Mouse (Mus musculus) brain, adult 2 months (tissue): ENCODE measurements at regions not wholly inside any gene's neighbourhood (a gene's known extent, or its start where the extent isn't known, plus 50 kb on each side); places are given as distances from the start of the nearest gene placed in this dataset.
A peak's percentile ranks its signal among the peaks of the same experiment; 100 is the strongest.

ENCODE experiments used
- DNase-seq: peaks from one replicate; pipeline ENCODE4 v3.0.0; 2011; ENCODE audit warnings: low read depth, low spot score

DNA sequence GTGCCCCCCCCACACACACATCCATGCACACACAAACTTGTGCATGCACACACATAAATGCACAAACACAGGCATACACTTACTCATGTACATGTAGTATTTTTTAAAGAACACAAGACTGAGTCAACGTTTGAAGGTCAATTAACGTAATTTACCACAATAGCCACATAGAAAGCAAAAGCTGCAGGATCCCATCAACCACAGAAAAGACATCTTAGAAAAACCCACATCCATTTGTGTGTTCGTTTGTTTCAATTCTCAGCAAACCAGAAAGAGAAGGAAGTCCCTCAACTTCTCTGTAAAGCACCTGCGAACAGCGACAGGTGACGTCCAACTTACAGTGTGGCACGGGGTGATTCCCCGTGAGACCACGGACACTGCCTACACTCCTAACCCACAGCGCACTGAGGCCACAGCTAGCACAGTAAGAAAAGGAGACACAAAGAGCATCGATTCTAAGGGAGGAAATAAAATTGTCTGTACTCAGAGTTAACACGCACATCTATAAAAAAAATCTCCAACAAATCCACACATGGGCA lies 53.8 kb downstream of the Dio3 start:
- DNase-seq: no peak

DNA sequence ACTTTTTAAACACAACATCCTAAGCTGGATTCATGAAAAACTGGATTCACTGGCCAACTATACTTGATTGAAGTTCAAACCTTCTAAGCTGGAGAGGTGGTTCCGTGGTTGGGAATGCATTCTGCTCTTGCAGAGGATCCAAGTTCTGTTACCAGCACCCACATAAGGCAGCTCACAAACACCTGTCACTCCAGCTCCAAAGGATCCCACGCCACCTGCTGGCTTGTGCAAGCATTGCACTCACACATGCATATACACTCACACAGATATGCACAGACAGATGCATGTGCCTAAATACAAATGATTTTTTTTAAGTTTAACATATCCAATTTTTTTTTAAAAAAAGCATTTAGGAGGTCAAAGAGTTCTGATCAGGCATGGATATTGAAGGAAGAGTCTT lies 55.7 kb downstream of the Dio3 start:
- no peak for DNase-seq

DNA sequence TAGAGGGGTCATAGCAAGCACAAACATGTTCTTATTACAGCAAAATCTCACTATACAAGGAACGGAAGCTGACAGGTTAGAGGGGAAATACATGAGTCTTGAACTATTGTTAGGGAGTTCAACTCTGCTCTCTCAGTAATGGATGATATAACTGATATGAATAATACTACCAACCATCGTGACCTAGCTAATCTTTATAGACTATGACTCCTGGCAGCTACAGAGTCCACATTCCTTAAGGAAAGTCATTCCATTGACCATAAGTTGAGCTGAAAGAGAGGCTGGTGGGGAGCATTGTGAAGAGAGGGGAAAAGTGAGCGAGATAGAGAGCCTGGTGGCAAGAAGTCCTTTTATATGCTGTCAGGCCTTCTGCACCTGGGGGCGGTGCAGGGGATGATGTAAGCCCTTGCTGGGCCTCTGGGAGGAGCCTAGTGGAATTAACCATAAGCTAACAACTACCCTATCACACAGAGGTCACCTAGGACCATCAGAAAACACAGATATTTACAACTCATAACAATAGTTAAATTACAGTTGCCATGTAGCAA lies 65.5 kb downstream of the Dio3 start:
- no peak for DNase-seq

DNA sequence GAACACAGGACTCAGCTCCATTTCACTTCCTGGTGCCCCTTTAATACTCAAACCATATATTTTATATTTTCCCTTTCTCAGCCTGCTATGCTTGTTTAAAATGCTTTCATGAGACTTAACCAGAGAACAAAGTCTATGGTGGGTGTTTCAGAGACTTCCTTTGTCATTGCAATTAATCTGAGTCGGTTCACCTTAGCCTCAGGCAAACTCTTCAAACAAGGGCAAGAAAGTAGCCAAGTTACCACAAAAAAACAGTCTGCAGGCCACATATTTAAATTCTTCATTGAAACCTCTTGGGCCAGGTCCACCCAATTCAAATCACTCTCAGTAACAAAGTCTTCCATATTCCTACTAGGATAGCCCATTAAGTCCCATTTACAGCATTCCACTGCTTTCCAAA lies 70.8 kb downstream of the Dio3 start:
- DNase-seq: no peak

DNA sequence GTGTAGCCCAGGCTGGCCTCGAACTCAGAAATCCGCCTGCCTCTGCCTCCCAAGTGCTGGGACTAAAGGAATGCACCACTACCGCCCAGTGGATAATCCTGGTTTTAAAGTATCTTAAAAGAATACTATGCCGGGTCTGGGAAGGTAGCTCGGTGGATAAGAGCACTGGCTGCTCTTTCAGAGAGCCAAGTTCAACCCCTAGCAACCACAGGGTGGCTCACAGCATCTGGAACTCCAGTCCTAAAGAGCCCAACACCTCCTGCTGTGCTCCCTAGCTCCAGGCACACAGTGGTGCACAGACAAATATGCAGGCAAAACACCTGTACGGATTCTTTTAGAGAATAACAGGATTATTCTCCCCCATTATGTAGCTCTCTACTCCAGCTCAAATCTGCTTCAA lies 77.0 kb downstream of the Dio3 start:
- DNase-seq: no peak

DNA sequence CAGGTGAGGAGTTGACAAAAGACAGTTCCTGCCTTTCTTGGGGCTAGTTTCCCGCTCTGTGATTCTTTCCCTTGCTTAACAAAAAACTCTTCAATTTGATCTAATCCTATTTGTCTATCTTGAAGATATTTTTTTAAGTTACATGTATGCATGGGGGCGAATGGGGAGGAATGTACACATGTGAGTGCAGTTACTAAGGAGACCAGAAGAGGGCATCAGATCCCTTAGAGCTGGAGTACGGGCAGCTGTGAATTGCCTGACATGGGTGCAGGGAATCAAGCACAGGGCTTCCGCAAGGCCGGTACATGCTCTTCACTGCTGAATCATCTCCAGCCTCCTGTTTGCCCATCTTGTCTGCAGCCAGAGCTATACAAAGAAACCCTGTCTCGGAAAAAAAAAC lies 79.8 kb upstream of the Ppp2r5c start:
- no peak for DNase-seq

DNA sequence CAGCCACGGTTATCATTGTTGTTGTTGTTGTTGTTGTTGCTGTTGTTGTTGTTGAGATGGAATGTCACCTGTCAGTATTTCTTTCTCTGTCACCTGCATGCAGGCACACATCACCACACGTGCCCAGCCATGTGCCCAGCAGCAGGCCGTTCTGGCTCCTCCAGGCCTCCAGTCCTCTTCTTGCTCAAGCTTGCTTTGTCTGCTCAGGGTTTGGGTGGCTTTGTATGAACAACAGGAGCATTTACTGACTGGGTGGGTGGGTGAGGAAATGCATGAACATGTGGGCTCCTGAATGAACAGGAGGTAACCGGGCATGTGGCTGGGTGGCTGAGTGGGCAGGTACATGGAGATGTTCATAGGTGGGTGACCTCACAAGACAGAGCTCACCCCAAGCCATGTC lies 79.1 kb upstream of the Ppp2r5c start:
- DNase-seq: no peak

DNA sequence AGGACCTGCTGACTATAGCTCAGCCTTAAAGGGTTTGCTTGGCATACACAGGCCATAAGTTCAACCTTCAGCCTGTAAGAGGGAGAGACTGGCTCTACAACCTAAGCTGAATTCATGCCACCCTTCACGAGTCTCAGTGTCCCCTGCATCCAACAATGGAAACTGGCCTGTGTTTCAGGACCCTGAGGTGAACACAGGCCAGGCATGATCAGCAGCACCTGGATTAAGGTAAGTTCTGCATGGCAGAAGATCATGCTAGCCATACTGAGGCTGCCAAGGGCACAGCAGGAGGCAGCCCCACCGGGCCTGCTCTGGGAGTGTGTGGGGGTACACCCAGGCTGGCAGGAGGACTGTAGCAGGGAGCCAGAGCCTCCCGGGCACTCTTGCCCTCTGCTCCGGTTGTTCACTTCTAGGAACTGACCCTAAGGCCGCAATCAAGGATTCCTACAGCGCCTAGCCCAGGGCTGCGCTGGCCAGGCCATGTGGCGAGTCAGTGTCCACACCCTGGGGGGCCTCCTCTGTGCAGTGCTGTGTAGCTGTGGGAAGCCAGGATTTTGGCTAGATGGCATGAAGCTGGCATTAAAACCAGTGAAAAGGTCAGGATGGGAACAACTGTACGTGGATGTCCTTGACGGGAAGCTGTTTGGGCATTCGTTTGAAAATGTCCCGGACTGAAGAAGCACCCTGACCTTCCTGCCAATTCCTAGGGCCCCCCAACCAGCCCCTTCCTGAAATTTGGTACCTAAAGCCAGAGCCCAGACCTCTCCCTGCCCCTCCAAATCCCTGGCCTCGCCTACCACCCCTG lies 74.8 kb upstream of the Ppp2r5c start:
- no peak for DNase-seq

DNA sequence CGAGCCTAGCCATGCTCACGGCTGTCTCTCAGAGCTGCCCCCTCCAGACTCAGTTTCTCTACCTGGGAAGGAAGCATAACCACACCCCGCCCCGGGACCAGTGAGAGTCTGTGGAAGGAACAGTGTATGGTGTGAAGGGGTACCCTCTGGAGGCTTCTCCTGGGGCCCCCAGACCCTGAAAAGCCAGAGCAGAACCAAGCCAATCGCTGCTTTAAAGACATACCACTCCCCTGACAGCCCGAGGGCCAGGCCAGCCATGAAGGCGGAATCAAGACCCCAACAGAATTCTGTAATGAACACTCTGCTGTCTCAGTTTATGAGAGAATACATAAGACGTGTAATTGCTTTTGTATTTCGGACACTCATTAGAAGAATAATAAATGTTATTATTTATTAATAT lies 73.9 kb upstream of the Ppp2r5c start:
- DNase-seq: no peak

DNA sequence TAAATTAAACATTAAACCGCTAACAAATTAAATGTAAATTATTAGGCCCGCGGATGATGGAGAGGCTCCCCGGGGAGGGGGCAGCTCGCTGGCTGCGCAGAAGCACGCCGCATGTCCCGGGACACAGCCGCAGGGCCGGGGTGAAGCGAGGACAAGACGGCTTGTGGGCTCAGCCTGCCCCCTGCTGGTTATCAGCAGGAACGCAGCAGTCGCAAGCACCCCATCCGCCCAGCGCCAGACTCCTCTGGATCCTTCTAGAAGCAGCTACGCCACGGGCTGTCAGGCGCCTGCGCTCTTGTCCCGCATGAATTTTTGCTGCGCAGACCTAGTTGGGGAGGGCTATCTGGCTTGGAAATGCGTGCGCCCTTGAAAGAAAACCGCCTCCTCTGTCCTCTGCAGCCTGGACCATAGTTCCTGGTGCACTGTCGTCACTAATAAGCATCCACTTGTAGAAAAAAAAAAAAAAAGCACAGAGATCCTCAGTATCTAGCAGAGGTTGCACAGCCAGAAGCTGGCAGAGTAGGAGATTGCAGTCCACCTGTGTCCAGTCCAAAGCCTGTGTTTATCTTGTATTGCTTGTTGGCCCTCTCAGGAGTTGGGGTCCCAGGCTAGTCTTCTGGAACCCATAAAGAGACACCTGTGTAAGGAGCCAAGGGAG lies 73.4 kb upstream of the Ppp2r5c start:
- peak; percentile 92 for DNase-seq

DNA sequence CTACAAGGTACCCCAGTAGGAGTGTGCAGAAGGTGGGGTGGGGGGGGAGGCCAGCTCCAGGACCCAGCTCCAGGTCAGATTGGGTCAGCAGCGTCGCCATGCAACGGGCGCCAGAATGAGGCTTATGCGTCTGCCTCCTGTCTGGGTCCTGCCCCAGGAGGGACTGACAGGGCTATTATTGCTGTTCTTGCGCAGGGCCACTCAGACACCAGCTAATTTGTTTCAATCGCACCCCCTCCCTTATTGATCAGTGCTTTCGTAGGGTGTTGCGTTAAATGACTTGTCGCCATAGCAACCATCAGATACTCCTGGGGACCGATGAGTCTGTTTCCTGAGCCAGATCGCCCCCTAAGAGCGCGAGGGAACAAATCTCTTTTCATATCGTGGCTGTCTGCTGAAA lies 71.8 kb upstream of the Ppp2r5c start:
- peak; percentile 70 for DNase-seq

DNA sequence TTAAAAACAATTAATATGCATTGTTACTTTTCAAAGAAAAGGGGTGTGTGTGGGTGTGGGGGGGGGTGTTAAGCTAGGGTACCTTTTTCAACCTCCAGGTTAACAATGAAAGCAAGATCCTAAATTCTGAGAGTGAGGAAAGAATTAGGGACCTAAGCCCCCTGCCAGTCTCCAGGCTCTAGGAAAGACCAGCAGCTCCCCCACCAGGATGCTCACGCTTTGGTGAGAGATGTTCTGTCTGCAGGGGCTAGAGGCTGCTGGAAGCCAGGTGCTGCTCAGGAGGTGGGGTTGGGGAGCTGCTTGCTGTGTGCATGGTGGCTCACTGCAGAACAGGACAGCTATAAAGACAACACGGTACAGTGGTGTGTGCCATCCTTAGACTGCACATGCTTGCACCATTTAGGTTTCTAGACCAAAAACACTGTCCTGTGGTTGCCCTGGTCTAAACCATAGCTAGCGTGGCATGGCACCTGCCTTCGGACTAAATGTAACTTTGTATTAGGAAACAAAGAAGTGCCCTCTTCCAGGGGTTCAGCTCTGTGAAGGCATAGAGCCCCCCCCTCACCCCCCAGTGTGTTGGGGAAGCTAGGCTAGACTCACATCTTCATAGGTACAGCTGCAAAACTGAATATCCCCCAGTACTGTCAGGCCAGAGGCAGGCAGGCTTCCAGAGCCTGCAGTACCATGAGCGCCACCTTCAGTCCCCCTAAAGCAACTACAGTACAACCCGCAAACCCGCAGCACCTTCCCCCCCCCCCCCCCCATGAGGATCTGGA lies 70.7 kb upstream of the Ppp2r5c start:
- peak; percentile 66 for DNase-seq

DNA sequence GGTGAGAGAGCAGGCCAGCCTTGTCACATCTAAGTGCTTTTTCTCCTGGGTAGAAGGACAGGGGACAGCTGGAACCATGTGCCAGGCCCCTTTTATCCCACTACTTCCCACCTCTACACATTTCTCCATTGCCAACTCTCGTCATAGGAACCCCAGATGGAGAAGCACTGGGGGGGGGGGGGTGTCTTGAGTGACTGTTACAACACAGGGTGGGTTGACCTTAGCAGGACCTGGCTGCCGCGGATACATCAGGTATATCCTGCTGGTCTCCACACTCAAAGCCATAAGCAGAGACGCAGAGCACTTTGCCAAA lies 70.1 kb upstream of the Ppp2r5c start:
- DNase-seq: no peak

DNA sequence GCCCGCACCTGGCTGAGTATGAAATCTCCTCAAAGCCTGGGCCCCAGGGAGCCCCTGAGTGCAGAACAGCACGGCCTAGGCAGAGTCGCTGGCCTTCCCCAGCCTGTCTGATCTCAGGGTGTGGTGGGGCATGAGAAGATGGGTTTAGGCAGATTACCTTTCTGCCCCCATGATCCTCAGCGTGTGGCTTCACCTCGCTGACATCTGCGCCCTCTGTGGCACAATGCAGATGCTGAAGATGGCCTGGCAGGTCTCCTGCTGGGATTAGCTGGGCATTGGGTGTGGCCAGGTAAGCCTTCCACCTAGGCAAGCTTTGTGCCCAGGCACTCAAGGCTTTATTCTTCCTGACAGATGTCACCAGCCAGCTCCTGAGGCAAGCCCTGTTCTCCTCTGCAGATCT lies 69.6 kb upstream of the Ppp2r5c start:
- no peak for DNase-seq

DNA sequence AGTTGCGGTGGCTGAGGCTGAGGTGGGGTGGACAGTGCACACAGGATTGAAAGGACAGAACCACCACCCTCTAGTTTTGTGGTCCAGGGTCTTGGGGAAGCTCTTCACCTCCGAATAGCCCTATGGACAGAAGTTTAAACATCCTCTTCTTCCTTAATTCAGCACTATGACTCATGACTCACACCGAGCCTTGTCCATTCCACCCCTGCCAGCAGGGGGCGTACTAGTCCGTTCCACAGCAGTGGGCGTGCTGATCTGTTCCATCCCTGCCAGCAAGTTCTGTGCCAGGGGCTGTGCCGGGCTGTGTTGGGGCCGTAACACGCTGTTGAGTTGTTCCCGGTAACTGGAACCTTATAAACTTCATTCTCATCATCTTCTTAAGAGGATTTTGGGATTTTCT lies 69.2 kb upstream of the Ppp2r5c start:
- DNase-seq: peak; percentile 36

DNA sequence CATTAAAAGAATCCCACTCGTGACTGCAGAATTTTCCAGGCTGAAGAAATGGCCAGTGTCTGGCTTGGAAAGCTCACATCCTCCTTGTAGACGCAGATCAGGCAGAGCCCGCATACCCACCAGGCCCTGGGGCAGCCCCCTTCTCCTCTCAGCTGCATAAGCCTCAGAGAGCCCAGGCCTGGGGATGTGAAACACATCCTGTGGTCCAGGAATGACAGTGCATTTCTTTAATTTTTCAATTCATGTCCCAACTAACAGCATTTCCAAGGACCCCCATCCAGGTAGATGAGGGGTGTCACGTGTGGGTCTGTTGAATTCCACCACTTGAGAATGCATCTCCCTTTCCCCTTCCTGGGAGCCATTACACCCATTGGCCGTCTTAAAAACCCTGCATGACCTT lies 68.6 kb upstream of the Ppp2r5c start:
- DNase-seq: no peak

DNA sequence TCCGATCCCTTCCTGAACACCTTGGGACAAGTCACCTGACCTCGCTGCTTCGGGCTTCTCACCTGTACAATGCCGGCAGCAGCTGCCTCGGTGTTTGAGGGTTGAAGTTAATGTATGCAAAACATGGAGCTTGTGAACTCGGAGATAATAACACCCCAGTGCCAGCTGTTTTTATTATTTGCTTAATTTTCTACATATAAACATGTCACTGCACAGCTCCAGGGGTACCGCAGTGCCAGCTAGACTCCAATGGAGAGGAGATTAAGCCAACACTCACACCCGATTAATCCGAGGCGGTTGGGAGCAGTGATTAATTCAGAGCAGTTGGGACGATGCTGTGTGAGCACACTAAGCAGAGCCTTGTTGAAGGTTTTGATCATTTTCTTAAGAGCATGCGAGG lies 67.2 kb upstream of the Ppp2r5c start:
- no peak for DNase-seq

DNA sequence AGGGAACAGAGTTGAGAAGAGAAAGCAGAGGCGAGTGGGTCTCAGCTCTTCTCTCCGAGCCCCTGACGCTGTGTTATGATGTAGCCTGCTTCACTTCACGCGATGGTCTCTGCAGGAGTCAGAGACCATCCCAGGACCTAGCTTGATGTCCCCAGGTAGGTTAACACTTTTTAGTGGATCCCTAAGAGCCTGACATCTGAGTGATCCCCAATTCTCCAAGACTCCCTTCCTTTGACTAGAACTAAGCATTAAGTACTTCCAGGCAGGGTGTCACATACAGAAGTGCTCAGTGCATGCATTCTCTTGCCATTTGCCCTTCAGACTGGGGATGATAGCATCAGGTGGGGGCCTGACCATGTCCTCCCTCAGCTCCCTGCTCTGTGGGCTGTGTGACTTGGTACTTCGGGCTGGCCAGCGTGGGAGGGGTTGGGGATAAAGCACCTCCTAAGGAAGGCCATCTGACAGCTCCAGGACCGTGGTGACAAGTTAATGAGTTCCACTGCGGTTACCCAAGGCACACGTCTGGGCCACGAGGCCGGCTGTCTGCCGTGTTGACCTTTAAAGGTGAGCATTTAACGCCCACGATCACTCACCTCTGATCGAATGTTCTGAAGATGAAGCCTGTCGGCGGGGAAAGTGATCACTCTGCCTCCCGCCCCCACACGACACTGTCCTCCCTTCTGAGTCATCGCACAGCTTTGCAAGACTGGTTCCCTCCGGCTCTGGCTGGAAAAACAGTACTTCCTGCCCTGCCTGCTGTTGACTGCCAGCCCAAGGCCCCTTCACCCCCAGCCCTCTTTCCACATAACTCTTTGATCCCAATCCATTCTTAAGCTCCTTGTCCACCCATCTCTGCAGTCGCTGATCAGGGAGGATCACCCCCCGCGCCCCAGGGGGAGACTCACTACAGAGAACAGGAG lies 65.8 kb upstream of the Ppp2r5c start:
- DNase-seq: peak; percentile 69

DNA sequence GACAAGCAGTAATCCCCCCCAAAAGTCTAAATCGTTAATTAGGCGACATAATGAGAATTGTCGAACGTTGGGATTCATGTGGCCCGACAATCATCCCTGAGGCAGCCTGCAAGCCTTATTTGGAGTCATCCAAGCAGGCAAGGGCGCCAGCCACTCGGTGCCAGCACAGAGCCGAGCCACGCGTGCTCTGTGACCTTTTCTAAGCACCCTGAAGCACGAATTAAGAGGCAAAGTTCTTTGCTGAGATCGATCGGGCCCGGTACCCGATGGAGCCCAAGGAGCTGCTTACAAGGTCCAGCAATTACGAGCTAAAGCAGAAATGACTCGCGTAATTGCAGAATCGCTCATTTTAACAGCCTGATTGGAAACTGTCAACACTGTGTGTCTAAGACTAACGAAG lies 61.9 kb upstream of the Ppp2r5c start:
- DNase-seq: peak; percentile 12

DNA sequence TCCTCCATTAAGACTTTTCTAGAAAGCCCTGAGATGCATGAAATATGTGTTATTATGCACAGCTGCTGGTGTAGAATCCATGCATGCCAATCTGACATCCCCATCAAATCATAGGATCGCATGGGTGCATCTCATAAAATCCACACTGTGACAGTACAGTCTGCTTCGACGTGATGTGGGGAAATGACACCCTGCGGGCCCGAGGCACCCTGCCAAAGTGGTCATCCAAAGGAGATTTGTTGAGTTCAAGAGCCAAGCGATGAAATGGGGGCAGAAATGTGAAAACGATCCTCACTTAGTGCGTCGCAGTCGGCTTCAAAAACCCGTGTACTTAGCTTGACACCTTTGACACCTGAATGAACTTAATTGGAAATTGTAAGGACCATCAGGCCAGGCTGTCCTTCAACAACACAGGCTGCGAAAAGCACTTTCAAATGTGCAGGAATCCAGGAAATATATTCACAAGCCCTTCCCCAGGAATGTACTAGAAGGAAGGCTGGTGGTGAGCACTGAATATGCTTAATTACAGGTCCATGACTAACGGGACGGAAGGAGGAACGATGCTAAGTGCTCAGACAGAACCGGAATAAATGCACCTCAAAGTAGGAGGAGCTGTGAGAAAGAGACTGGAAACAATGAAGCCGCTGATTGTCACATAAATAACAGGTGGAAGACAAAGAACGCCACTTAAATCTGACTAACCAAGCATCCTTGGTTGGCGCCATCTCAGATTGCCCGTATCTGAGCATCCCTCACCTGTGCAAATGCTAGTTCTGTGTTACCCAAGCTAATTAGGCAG lies 60.9 kb upstream of the Ppp2r5c start:
- DNase-seq: no peak
